Mouse (Mus musculus) gastrocnemius, postnatal 10 days (tissue): ENCODE measurements around the gene Megf11. TPM values are rescaled to one million over a fixed set of nuclear protein-coding genes. Genes with fewer than 3 reads are reported as not detected.

Source experiments
- DNase-seq: peaks from one replicate; pipeline ENCODE4 v3.0.0; 2021; ENCODE audit warnings: mixed read lengths
- total RNA-seq, 2 experiments: library from RNA; stranded (reverse); gene quantifications; 2 replicates each; pipeline ENCODE4 v1.2.3; 2021

Megf11 gene
- total RNA-seq, 2 experiments from 2014 or later = 0.38 to 1.5 TPM

DNA sequence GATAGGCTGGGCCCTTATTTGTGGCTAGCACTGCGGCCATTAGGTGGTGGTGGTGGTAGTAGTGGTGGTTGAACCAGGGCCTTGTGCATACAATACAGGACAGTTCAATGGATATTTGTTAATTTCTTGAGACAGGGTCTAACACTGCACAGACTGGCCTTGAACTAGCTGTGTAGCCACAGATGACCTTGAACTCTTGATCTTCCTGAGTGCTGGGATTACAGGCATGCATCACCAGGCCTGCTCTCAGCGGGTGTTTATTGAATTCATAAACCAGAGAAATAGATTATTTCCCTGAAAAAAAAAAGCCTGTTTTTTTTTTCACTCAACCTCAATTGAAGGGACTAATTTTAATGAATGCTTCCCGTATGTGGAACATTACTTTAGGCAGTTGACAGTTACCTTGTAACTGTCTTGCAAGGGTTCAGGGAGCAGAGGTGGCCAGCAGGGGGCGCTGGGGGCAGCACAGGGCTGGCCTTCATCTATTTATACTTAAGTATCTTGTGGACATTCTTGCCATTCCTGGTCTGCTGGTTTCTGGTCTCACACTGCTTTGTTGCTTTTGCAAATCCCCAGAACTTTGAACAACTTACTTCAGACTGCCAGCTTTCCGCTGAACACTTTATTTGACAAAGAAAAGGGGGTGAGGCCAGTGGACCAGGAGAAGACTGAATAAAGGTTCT lies 8.6 kb downstream of the Megf11 start:
- DNase-seq = peak; percentile 75

DNA sequence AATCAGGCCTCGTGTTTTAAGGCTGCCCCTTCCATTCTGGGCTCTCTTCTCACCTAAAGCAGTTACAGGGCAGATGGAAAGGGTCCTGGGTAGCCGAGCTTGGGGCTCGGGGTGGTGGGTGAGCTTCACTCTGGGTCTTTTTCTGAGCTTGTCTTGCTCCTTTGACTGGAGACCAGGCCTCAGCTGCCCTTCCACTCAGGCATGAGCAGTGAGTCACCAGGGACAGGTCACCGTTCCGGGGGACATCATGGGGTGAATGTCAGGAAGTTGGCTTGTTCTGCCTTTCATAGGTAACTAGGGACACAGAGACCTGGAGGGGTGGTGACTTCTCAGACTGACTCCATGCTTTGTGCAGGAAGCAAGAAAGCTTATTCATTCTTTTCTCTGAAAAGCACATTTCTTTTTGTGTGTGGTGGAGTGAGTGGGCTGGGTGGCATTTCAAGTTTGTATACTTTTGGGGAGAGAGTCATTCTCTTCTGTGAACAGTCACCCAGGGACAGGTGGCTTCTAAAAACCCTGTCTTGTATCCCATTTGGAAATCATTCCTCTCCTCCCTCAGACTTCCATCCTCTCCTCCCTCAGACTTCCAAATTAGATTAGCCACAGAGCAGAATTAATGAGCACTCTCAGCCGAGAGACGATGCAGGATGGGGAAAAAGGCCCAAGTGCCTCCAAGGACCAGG lies 10.0 kb downstream of the Megf11 start:
- no peak for DNase-seq

DNA sequence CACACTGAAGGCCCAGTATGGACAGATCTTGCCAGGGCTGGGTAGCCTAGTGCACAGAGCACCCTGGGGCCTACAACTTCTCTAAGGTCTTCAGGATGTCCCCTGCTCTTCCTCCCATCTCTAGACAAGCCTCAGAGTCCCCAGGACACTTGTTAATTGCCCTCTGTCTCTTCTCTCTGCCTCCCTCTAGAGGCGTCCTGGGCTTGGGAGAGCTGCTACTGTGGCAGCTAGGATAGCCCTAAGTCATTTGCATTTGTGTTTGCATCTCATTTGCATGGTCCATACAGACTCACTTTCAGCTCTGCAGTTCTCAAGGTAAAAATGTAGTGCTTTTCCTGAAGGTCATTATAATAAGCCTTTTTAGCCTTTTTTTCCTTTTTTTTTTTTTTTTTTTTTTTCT lies 11.7 kb downstream of the Megf11 start:
- peak; percentile 20 for DNase-seq

DNA sequence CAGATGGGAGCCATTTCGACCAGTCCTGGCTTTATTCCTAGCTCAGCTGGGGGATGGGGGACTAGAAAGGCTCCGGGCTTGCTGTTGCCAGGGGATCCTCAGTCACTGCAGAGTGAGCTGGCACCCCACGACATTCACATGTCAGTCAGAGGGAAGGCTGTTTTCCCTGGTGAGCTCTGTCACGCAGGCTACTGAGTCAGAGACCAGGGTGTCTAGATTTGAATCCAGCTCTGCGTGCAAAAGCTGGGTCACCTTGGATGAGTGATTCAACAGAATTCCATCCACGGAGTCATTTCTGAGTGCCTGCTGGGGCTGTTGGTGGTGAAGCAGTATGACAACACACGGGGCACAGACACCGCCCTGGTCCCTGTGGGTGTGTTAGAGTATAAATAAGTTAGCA lies 13.7 kb downstream of the Megf11 start:
- DNase-seq = no peak

DNA sequence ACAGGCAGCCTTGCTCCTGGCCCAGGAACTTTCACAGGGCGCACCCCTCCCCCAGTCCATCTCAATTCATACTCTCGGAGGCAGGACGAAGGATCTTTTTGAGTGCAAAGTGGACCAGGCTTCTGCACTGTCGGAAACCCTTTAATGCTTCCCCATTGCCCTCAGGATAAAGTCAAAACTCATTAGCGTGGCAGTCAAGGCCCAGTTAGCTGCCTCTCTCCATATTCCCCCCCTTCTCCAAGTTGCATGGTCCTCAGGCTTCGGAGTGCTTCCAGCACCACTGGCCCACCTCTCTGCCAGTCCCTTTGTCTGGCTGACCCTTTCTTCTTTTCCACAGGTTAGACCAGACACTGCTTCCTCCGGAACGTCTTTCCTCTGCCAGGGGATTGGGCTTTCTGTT lies 16.7 kb downstream of the Megf11 start:
- no peak for DNase-seq

DNA sequence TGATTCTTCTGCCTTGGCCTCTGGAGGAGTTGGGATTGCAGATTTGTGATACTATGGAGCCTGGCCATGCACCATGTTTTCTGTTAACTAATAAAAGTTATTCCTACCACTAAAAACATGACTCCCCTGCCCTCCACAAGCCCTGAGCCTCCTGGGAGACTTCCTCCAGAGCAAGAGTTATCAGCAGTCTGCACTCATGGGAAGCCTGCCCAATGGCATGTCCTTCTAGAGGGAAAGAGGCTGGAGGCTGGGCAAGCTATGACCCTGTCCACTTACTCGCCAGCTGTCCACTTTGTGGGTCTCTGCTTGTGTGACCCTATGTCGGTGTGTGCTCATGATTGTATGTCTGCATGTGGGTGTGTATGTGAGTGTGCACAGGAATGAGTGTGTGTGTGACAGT lies 21.4 kb downstream of the Megf11 start:
- DNase-seq = no peak

DNA sequence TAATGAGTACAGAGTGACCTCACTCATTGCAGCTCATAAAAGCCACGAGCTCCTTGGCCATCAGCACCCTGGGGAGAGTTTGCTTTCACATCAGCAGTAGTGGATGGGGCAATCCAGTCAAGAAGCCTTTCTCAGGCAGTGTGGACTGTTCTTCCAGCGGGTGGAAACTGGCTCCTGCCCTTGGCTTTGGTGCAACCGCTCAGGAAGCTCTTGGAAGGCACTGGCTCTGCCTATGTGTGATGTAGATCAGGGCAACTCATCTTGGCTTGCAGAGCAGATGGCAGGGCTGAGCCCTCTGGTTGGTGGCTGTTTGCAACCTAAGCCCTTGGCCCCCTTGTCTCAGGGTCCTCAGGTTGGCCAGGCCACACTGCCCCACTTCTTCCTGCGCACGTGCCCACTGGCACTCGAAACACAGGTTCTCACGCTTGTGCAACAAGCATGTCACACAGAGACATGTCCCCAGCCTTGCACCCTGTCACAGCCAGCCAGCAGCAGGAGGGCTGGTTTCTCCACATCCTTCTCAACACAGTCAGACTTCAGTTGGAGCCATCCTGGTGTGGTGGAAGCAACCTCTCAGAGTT lies 22.1 kb downstream of the Megf11 start:
- no peak for DNase-seq

DNA sequence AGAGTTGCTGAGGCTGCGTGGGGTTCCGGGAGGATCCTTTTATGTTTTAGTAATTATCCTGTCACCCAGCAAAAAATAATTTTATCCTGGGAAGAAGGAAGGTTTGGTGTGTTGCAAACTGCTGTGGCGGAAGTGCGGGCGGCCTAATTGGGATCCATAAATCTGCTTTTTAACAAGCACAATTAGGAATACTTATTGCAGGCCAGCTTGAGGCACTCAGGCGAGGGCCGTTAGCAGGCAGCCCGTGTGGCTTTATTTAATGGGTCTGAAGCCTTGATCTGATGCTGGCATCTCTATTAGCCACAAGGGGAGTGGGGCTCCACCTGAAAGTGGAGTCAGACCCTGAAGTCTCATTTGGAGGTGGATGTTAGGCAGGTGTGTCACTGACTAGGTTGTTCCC lies 23.4 kb downstream of the Megf11 start:
- DNase-seq = no peak

DNA sequence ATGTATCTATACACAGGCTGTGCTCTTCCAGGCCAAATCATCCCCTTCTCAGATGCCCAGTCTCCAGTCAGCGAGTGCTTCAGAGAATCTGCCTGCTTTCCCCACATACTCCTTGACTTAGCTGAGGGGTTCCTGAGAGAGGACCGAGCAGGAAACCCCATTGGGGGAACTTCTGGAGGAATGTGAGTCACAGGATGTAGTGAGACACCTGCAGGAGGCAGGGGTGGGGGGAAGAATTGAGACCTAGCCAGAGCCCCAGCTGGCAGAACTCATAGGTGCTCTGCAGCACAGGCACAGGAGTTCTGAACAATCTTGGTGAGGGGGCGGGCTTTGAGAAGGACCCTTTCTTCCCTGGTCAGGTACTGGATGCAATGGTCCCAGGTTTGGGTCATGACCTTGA lies 35.0 kb downstream of the Megf11 start:
- DNase-seq = no peak

DNA sequence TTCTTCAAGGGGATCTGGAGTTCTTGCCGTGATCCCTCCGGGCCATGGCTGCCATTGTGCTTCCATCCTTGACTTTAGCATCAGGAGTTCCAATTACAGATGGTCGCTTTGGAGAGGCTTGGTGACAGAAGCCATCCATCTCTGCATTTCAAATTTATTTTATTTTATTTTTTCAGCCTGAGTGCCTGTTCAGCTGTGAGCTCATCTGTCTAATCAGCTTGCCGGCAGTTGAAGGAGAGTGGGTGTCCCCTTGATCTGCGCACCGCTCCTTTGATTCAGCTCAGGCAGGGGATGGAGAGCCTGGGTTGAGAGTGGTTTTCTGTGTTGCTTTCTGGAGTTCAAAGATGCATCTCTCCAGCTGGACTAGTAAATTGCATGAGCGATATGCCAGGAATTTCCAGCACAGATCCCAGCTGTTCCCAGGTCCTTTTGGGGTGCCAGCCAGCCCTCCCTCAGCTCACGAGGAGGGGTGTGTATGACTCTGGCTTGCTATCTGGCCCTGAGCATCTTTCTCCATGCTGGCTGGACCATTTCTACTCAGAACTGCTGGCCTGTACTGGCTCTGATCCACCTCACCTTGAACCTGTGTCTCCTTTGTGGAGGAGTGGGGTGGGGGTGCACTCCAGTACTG lies 36.7 kb downstream of the Megf11 start:
- no peak for DNase-seq

DNA sequence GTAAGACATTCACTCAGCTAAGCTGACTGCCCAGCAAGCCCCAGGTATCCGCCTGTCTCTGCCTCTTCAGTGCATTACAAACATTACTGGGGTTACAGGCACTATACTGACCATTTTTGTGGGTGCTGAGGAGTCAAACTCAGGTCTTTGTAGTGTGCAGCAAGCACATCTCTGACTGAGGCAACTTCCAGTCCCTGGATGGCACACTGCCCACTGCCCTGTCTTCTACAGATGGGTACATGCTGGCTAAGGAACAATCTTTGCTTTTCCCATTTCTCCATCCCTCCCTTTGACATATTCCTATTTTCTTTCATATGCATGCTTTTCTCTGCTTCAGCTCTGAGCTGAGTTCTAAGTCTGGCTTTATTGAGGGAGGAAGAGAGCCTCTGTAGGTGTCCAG lies 38.5 kb downstream of the Megf11 start:
- no peak for DNase-seq

DNA sequence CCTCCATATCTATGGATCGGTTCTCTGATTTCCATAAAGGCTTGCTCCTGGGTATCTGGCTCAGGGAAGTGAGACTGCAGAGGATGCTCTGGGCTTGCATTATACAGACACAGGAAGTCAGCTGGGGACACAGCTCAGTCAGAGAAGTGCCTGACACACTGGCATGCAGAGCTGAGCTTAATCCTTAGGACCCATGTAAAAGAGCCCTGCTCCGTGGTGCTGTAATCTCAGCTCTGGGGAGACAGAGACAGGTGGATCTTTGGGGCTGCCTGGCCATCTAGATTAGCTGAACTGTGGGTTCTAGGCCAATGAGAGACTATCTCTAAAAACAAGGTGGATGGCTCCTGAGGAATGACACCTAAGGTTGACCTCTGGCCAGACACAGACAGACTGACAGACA lies 50.7 kb downstream of the Megf11 start:
- no peak for DNase-seq

DNA sequence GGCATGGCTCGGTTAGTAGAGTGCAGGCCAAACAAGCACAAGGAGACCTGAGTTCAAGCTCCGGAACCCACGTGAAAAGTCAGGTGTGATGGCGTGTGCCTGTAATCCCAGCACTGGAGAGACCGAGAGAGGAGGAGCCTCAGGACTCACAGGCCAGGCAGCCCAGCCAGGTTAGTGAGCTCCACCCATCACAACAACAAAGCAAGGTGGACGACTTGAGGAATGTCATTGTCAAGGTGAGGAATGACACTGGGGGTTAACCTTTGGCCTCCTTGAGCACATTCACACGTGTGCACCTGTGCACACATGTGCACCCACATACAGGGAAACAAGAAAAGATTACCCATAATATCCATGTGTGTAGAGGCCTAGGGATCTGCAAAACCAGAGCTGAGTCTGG lies 54.7 kb downstream of the Megf11 start:
- DNase-seq = no peak

DNA sequence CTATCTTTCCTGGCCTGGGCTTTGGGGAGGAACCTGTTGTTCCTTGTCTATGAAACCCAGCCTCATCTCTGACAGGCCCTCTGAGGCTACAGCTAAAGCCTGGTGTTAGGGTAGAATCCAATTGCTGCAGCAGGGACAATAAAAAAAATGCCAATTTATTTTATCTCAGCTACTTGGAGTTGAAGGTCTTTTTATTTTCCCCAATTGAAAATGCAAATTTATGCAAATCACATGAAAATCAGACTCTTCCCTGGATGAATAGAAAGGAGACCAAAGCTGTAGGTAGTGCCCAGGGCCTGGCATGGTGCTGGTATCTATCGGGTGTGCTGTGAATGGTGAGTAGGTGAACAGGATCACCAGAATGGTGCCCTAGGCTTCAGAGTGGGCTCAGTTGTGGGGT lies 60.6 kb downstream of the Megf11 start:
- no peak for DNase-seq

DNA sequence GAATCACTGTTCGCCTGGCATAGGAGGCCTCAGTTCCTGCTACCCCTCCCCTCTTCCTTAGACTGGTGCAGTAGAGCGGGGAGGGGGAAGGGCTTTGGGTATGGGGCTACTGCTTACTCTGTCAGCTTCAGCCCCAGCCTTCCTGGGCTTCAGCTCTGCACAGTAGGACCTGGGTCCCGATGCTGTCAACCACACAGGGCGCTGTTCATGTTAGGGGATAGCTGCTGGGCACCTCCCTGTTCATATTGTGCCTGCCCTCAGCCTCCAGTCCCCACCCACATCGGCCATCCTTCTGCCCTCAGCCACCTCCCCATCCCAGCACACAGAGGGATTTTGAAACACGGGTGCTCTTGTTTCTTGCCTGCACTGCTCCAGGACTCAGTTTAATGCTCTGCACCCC lies 61.6 kb downstream of the Megf11 start:
- no peak for DNase-seq

DNA sequence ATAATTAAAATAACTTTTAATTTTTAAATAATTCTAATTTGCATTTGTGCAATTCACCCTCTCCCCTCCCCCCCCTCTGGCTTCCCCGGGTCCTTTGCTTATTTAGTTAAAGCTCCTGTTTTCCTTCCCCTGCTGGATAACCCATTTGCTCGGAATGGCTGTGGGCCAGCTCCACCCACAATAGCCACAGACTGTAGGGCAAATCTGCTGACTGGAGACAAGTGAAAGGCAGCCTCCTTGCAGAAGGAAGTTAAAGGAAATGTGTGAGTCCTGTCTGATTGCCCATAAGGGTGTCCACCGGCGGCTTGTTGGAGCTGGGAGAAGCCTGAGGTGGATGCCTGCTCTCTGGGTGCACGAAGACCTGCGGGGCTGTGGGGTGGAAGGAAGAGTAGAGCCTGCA lies 62.1 kb downstream of the Megf11 start:
- peak; percentile 53 for DNase-seq

DNA sequence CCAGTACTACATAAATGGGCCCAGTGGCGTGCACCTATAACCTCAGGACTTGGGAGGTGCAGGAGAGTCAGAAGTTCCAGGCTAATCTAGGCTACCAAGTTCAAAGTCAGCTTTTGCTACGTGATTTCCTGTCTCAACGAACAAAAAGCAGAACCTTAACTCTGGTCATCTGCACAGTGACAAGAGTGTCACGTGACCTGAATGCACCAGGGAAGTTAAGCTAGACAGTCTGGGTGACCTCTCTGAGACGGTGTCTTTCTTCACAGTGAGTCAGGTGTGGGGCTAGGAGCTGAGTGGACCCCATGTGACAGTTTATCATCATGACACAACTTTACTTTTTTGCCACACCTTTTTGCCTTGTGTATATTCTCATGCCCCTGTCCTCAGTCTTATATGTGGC lies 67.3 kb downstream of the Megf11 start:
- no peak for DNase-seq

DNA sequence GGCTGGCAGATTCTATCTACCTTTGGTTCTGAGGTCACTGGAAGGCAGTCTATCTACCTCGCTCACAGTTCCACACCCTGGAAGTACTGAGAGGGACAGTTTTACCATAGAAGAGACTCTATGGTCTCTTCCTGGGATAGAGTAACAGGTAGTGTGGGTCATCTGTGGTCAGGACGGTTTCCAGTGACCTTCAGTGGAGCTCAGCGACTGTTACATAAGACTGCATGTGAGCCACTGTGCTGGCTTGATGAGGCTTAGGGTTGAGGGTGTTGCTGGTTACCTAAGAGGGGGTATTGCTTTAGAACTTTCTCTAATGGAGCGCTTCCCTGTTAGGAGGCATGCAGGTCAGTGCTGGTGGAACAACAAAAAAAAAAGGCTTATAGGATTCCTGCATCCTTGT lies 68.8 kb downstream of the Megf11 start:
- no peak for DNase-seq

DNA sequence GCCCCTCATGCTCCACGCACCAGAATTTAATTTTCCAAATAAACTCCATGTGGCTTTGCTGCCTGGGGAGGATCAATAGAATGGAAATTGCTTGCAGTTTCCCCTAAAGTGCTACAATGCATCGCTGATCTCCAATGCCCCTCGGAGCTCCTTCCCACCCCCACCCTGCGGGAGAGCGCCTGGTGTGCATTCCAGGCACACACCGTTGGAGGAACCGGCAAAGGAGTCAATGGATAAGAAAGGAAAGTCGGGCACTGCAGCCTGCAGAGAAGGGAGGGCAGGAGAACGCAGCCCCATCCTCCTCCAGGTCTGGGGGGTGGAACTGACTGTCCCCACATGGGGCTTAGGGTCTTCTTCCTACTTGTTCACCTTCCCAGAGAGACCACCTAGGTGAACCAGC lies 70.5 kb downstream of the Megf11 start:
- no peak for DNase-seq

DNA sequence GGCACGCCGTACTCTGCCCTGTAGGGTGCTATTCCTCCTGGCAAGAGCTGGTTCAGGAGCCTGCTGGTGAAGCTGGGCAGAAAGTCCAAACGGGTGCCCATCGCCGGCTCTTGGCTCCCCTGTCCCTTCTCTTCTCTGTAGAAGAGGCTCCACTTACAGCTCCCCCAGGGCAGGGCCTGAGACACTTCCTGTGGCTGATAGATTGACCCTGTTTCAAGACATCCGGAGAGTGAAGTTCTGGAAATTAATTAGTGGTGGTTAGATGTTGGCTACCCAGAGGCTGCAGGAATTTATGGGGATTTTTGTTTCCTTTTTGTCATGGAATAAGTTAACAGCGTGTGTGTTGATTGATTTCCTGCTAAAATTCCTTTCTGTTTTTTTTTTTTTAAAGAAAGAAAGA lies 72.2 kb downstream of the Megf11 start:
- DNase-seq = no peak

DNA sequence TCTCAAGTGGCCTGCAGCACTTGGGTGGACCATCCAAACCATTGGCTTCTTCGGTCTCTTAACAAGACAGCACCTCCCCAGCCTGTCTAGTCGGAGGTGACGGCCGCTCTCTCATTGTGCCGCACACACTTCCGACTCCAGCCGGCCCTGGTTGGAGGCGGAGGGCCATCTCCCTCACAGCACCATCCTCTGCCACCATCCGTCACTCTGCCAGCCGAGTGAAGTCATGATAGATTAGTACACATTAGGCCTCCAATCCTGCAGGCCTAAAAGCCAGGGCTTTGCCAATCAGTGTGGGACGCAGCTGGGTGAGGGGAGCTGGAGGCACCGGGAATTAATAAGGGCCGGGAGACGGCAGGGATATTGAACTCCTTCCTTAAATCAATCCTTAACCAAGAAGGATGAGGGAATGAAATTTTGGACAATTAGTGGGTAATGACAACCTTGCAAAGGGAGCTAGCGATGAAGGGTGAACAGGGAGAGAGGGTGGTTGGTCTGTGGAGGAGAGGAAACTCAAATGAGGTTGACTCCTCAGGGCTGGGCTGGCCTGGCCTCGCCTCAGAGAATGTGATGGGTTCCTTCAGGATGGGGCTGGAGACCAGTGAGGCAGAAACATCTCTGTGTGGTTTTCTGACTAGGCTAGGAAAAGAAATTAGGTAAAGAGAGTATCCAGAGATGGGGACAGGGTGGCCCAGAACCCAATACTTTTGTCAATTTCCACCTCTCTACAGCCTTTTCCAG lies 76.3 kb downstream of the Megf11 start:
- no peak for DNase-seq

DNA sequence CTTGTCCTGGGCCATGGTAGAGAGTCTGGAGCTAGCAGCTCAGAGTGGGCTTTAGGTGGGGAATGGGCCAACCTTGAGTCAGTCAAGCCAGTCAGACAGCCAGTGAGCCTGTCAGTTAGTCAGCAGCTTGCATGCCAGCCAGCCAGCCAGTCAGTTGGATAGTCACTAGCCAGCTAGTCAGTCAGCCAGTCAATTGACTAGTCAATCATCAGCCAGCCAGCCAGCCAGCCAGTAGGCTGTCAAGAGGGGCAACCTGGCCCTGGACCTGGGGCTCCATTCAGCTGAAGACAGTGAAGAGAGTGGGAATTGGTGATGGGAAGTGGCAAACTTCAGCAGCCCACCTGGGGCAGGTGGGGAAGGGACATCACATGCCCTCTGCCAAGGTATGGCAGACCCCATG lies 77.4 kb downstream of the Megf11 start:
- no peak for DNase-seq

DNA sequence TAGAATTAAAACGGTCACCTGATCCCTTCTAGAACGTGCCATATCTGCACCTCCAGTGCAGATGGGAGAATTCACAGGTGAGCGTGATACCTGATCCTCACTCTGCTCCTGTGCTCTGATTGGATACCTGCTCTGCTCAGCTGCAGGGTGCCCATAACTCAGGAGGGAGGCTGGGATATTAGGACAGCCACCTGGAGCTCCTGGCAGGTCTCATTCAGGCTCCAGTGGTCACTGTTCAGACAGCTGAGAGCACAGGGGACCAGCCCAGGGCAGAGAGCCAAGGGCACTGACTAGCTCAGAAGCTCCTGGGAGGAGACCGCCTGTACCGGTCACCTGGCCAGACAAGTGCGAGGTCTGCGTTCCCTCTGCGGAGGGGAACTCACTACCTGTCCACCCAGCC lies 80.7 kb downstream of the Megf11 start:
- no peak for DNase-seq
